Mouse (Mus musculus): Measurements from ENCODE around the gene Dlgap4. TPM values are rescaled to one million over a fixed set of nuclear protein-coding genes. Genes with fewer than 3 reads are reported as not detected.

Dlgap4 gene
- polyA plus RNA-seq, 1 experiment = 47.1 TPM

DNA sequence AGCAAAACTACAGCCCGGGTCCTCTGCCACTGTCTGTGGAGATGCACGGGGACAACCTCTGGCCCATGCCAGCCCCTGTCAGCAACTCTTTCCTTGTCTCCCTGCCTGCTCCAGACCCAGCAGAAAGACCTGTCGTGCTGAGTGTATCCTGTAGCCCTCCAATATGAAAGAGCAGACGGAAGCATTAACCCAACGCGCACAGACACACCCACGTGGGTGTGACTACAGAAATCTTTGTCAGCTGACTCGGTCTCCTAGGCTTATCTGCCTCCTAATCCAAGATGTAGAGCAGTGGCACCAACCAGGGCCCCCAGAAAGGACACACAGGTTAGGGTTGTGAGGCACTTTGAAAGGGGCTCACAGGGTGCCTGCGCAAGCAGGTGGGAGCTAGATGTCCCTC is 9.8 kb upstream of the Dlgap4 start:
- WGBS = 55% methylated on average over 9 of the region's 9 CpGs
- TF ChIP-seq CTCF (IDR thresholded peaks at IDR 0.05; ENCODE audit: extremely low read depth, insufficient read length, insufficient replicate concordance, low read depth, low read length) (no peak), POLR2A (IDR thresholded peaks at IDR 0.05; ENCODE audit: low read depth, low read length) (no peak)
- H3K36me3 ChIP-seq (ENCODE audit: control insufficient read depth, insufficient read depth, low read length) = no peaks in the 10 kb centered on the region
- H3K4me3 ChIP-seq (ENCODE audit: low read depth, low read length) = no peak overlapping the region
- H3K4me1 ChIP-seq (ENCODE audit: control insufficient read depth, insufficient read depth, insufficient read length, low read length) = no peaks in the 10 kb centered on the region
- no peaks in the 10 kb centered on the region for H3K27me3 ChIP-seq (ENCODE audit: control insufficient read depth, insufficient read depth, low read length)
- H3K27ac ChIP-seq (ENCODE audit: insufficient read depth, low read depth, low read length) = no peak overlapping the region

DNA sequence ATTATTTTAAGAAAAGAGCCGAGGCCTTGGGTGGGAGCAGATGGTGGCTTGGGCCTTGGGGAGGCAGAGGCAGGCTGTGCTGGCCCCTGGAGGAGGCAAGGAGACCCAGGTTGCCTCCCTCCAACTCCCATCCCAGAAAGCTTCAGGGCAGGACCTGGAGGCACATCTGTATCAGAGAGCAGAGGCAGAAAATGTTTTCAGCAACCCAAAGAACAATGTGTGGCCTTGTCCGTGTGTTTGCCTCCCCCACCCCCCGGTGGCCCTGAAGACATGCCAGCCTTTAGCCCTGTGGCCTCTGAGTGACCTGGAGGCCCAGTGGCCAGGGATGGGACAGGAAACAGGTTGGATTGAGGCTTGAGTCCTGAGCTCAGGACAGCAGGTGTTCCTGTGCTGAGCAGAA is 8.4 kb upstream of the Dlgap4 start:
- Histone ChIP-seq H3K27me3 (ENCODE audit: control insufficient read depth, insufficient read depth, low read length) (no peaks in the 10 kb centered on the region), H3K4me1 (ENCODE audit: control insufficient read depth, insufficient read depth, insufficient read length, low read length) (no peaks in the 10 kb centered on the region), H3K27ac (ENCODE audit: insufficient read depth, low read depth, low read length) (no peak overlapping the region), H3K4me3 (ENCODE audit: low read depth, low read length) (no peak overlapping the region), H3K36me3 (ENCODE audit: control insufficient read depth, insufficient read depth, low read length) (no peaks in the 10 kb centered on the region)
- no peak for TF ChIP-seq CTCF (IDR thresholded peaks at IDR 0.05; ENCODE audit: extremely low read depth, insufficient read length, insufficient replicate concordance, low read depth, low read length)
- no peak for TF ChIP-seq POLR2A (IDR thresholded peaks at IDR 0.05; ENCODE audit: low read depth, low read length)
- 36% methylated on average over 3 of the region's 3 CpGs for WGBS

DNA sequence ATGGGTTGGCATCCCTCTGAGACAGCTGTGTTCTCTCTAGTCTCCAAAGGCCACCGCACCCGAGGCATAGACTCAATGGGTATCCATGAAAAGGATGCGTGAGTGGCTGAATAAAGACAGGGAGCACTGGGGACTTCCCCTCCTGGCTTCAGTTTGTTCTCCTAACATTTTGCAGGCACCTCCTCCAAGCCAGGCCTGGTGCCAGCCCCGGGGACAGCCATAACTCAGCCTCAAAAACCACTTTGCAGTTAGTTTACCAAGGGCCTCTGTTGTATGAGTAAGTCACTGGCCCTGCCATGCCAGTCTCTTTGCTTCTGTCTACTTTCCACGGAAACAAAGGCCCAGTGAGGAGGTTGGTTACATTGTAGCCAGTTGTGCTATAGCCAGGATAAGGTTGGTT is 7.5 kb upstream of the Dlgap4 start:
- H3K36me3 ChIP-seq (ENCODE audit: control insufficient read depth, insufficient read depth, low read length) = no peaks in the 10 kb centered on the region
- H3K4me1 ChIP-seq (ENCODE audit: control insufficient read depth, insufficient read depth, insufficient read length, low read length) = no peaks in the 10 kb centered on the region
- 64% methylated on average over 5 of the region's 5 CpGs for WGBS
- H3K27ac ChIP-seq (ENCODE audit: insufficient read depth, low read depth, low read length) = no peak overlapping the region
- no peaks in the 10 kb centered on the region for H3K27me3 ChIP-seq (ENCODE audit: control insufficient read depth, insufficient read depth, low read length)
- H3K4me3 ChIP-seq (ENCODE audit: low read depth, low read length) = no peak overlapping the region
- TF ChIP-seq CTCF (IDR thresholded peaks at IDR 0.05; ENCODE audit: extremely low read depth, insufficient read length, insufficient replicate concordance, low read depth, low read length) (no peak), POLR2A (IDR thresholded peaks at IDR 0.05; ENCODE audit: low read depth, low read length) (no peak)

DNA sequence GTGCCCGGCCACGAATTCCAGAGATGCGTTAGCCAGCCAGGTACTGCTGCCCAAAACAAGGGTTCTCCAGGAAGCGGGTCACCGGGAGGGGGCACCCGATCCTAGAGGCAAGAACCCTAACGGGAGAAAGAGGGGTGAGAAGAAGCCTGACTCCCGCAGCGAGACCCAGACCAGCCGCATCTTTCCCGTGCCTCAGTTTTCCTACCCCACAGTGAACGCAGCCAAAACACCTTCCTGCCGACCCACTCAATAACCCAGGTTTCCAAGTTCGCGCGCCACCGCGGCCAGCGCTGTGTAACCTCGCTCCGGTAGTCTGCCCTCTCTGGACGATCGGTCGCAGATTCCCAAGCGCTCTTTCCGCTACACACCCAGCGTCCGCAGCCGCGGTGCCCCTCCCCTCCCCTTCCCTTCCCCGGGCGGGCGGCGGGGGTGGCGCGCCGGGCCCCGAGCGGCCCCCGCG is 394 bp upstream of the Dlgap4 start:
- TF ChIP-seq POLR2A (IDR thresholded peaks at IDR 0.05; ENCODE audit: low read depth, low read length) (no peak), CTCF (IDR thresholded peaks at IDR 0.05; ENCODE audit: extremely low read depth, insufficient read length, insufficient replicate concordance, low read depth, low read length) (no peak)
- Histone ChIP-seq H3K4me3 (ENCODE audit: low read depth, low read length) (peak overlapping the region; percentile 53), H3K27ac (ENCODE audit: insufficient read depth, low read depth, low read length) (no peak overlapping the region), H3K4me1 (ENCODE audit: control insufficient read depth, insufficient read depth, insufficient read length, low read length) (peaks cover 2% of the 10 kb centered on the region; the same call in 1 of the 2 replicates), H3K36me3 (ENCODE audit: control insufficient read depth, insufficient read depth, low read length) (no peaks in the 10 kb centered on the region), H3K27me3 (ENCODE audit: control insufficient read depth, insufficient read depth, low read length) (peaks cover 50% of the 10 kb centered on the region)
- under 1% methylated on average over 38 of the region's 41 CpGs for WGBS

DNA sequence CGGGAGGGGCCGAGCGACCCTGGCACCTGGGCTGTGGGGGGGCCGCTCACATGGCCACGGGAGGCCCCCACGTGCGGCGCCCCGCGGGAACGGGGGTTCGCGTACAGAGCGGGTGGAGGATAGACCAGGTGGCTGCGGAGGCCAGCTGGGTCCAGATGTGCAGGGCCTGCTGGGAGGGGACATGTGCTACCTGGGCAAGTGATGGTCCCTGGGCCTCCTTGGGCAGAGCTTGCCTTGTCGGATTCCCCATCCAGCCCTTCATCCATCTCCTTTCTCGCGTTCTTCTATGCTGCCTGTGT is 702 bp downstream of the Dlgap4 start:
- TF ChIP-seq POLR2A (IDR thresholded peaks at IDR 0.05; ENCODE audit: low read depth, low read length) (no peak), CTCF (IDR thresholded peaks at IDR 0.05; ENCODE audit: extremely low read depth, insufficient read length, insufficient replicate concordance, low read depth, low read length) (no peak)
- 3% methylated on average over 18 of the region's 18 CpGs for WGBS
- H3K4me3 ChIP-seq (ENCODE audit: low read depth, low read length) = peak overlapping the region; percentile 55

DNA sequence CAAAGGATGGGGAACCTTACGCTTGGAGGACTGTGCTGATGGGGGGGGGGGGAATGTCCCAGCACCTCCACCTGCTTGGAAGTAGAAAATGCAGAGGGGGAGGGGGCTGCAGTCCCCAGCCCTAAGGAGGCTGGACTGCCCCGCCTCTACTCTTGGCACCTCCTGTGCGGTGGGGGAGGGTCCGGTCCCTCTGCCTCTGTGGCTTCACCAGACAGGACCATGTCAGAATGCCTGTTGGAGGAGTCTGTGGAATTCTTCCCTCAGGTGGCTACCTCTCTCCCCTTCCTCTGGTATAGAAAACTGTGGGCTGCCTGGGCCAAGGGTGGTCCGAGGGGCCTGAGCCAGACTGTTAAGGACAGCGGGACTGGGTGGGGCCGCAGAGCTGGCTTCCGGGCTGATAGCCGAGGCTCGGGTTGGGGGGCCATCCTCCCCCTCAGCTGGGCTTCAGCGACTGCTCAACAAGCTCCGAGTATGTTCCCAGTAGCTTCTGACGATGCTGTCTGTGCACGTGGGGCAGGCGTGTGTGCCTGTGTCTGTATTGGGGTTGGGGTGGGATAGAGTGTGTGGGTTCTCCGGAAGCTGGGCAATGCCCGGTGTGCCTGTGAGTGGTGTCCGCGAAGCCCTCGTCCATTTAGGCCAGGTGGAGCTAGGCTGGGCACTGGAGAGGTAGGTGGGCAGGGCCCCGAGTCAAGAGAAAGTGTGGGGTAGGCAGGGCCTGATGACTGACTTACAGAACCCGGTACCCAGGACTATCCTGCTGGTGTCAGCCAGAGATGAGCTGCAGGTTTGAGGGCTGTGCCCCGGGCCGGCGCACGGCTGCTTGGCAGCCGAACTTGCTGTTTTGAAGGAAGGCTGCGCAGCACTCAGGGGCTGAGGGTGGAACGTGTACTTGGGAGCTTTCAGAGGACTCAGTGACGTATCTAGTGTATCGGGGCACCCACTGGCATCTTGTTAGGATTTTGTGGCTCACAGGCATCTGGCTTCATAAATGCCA is 1.5 kb downstream of the Dlgap4 start:
- no peak overlapping the region for H3K27ac ChIP-seq (ENCODE audit: insufficient read depth, low read depth, low read length)
- H3K27me3 ChIP-seq (ENCODE audit: control insufficient read depth, insufficient read depth, low read length) = peaks cover 50% of the 10 kb centered on the region
- H3K4me1 ChIP-seq (ENCODE audit: control insufficient read depth, insufficient read depth, insufficient read length, low read length) = peaks cover 2% of the 10 kb centered on the region; the same call in 1 of the 2 replicates
- no peak overlapping the region for H3K4me3 ChIP-seq (ENCODE audit: low read depth, low read length)
- 11% methylated on average over 31 of the region's 31 CpGs for WGBS
- TF ChIP-seq CTCF (IDR thresholded peaks at IDR 0.05; ENCODE audit: extremely low read depth, insufficient read length, insufficient replicate concordance, low read depth, low read length) (no peak), POLR2A (IDR thresholded peaks at IDR 0.05; ENCODE audit: low read depth, low read length) (no peak)
- no peaks in the 10 kb centered on the region for H3K36me3 ChIP-seq (ENCODE audit: control insufficient read depth, insufficient read depth, low read length)

More for the DNA sequence above, 702 bp downstream of the Dlgap4 start:
- H3K36me3 ChIP-seq (ENCODE audit: control insufficient read depth, insufficient read depth, low read length) = no peaks in the 10 kb centered on the region
- no peak overlapping the region for H3K27ac ChIP-seq (ENCODE audit: insufficient read depth, low read depth, low read length)
- H3K27me3 ChIP-seq (ENCODE audit: control insufficient read depth, insufficient read depth, low read length) = peaks cover 50% of the 10 kb centered on the region
- H3K4me1 ChIP-seq (ENCODE audit: control insufficient read depth, insufficient read depth, insufficient read length, low read length) = peaks cover 2% of the 10 kb centered on the region; the same call in 1 of the 2 replicates

DNA sequence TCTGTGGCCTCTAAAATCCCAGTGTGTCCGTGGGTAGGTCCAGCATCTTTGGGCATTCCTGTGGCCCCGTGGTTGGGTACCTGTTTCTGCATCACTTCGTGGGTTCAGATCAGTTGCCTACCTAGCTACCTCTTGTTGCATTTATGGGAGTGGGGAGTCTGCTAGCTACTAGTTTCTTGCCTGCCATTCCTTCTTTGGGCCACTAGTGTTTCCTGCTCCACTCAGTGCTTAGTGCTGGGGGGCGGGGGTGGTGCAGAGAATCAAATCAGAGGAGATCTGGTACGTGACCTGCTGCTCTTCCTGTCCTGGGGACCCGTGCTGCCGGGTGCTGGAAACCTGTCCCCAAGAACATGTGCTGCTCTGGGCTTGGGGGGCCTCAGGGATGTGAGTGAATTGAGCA is 3.0 kb downstream of the Dlgap4 start:
- Histone ChIP-seq H3K4me3 (ENCODE audit: low read depth, low read length) (no peak overlapping the region), H3K36me3 (ENCODE audit: control insufficient read depth, insufficient read depth, low read length) (no peaks in the 10 kb centered on the region), H3K4me1 (ENCODE audit: control insufficient read depth, insufficient read depth, insufficient read length, low read length) (peaks cover 2% of the 10 kb centered on the region; the same call in 1 of the 2 replicates), H3K27me3 (ENCODE audit: control insufficient read depth, insufficient read depth, low read length) (peaks cover 50% of the 10 kb centered on the region), H3K27ac (ENCODE audit: insufficient read depth, low read depth, low read length) (no peak overlapping the region)
- TF ChIP-seq CTCF (IDR thresholded peaks at IDR 0.05; ENCODE audit: extremely low read depth, insufficient read length, insufficient replicate concordance, low read depth, low read length) = no peak
- WGBS = 68% methylated on average over 7 of the region's 7 CpGs

Measured in small intestine, adult 2 months (tissue).